Mouse (Mus musculus): ENCODE data around the gene Hoxa7.

- no peak for TF ChIP-seq CTCF (IDR thresholded peaks at IDR 0.05; ENCODE audit: low read depth, low read length)
- TF ChIP-seq POLR2A (IDR thresholded peaks at IDR 0.05; ENCODE audit: borderline replicate concordance, low read depth, low read length), result no peak
Measured at GRCm38 (mm10) chr6:52268756-52269155, 47.1 kb upstream of the Hoxa7 start.
